ENCODE assay signal across 18 mouse cellular contexts in the genomic region with DNA sequence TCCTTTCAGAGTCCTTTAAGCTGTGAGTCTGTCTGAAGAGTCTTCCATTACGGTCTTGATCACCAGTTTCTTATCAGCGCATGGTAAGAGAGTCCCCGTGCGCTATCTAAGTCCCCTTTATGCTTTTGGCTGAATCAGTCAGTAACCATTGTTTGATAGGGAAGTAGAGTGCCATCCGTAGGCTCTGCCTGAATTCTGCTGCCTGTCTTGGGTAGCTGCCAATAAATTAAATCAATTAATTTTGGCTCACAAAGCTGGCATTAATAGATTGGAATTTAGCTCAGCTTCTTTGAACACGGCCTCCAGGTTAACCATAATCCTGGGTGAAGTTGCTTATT. TPM values are rescaled to one million over a fixed set of nuclear protein-coding genes. Genes with fewer than 3 reads are reported as not detected.
DNase-seq lines count a peak whose midpoint lies in the region; ATAC-seq lines count a peak whose summit lies in the region.
"Had no signal": no experiment of that assay in that cellular context is flagged by ENCODE, and none has a peak within 500 bp of the region (broad histone marks: within the 10 kb centered on the region; RNA-seq: fewer than 3 reads in every experiment).

No protein-coding gene starts in this region.

- peak; percentile 58 for DNase-seq in retina, postnatal 1 day
- DNase-seq in retina, embryonic 14.5 days (ENCODE audit: low spot score): no peak
- DNase-seq in liver, embryonic 11.5 days (ENCODE audit: low spot score): no peak
- DNase-seq in spleen, adult 18-20 months: no peak
- DNase-seq in thymus, adult 18-20 months: no peak
- DNase-seq: adrenal gland, adult 2 months; cerebellum, postnatal 10 days; gastrocnemius, postnatal 25 days; kidney, adult 8-10 months; lung, postnatal 14 days; right cerebral cortex, postnatal 4 days; thymus, postnatal 14 days had no signal

- H3K27me3 ChIP-seq in embryonic facial prominence, embryonic 13.5 days: no peaks in the 10 kb centered on the region
- no peaks in the 10 kb centered on the region for H3K27me3 ChIP-seq in liver, embryonic 11.5 days (replicated peaks; ENCODE audit: control insufficient read depth, insufficient read depth, low read length)
- no peaks in the 10 kb centered on the region for H3K27me3 ChIP-seq in hindbrain, embryonic 12.5 days
- H3K27me3 ChIP-seq: CH12.LX; heart, embryonic 15.5 days had no signal

- no peak overlapping the region for H3K9ac ChIP-seq in embryonic facial prominence, embryonic 13.5 days
- H3K9ac ChIP-seq in liver, embryonic 11.5 days (ENCODE audit: low read depth, low read length): no peak overlapping the region
- no peak overlapping the region for H3K9ac ChIP-seq in hindbrain, embryonic 12.5 days
- H3K9ac ChIP-seq: heart, embryonic 15.5 days; midbrain, embryonic 12.5 days had no signal

- H3K4me3 ChIP-seq in embryonic facial prominence, embryonic 13.5 days: no peak overlapping the region
- no peak overlapping the region for H3K4me3 ChIP-seq in liver, embryonic 11.5 days (ENCODE audit: low read depth, low read length)
- H3K4me3 ChIP-seq in hindbrain, embryonic 12.5 days: no peak overlapping the region
- H3K4me3 ChIP-seq: heart, embryonic 15.5 days; left cerebral cortex, adult 2 months; midbrain, embryonic 12.5 days had no signal

- no peak overlapping the region for H3K4me2 ChIP-seq in embryonic facial prominence, embryonic 13.5 days
- peak overlapping the region; percentile 34 for H3K4me2 ChIP-seq in liver, embryonic 11.5 days
- no peak overlapping the region for H3K4me2 ChIP-seq in hindbrain, embryonic 12.5 days (replicated peaks)
- H3K4me2 ChIP-seq: heart, embryonic 15.5 days; midbrain, embryonic 12.5 days had no signal

- no peak for ATAC-seq in embryonic facial prominence, embryonic 13.5 days (ENCODE audit: insufficient number of reproducible peaks, insufficient read depth, low FRiP score, low TSS enrichment, low read depth)
- ATAC-seq in liver, embryonic 11.5 days (replicated peaks; ENCODE audit: low FRiP score): peak; percentile 84
- no peak for ATAC-seq in hindbrain, embryonic 12.5 days (ENCODE audit: low FRiP score)

- H3K4me1 ChIP-seq in embryonic facial prominence, embryonic 13.5 days: peaks cover 90% of the 10 kb centered on the region
- peaks cover 29% of the 10 kb centered on the region for H3K4me1 ChIP-seq in liver, embryonic 11.5 days (replicated peaks; ENCODE audit: control insufficient read depth, insufficient read depth, low read length)
- peaks cover 19% of the 10 kb centered on the region for H3K4me1 ChIP-seq in hindbrain, embryonic 12.5 days

- peaks cover 4% of the 10 kb centered on the region; the same call in 1 of the 2 replicates for H3K36me3 ChIP-seq in embryonic facial prominence, embryonic 13.5 days
- H3K36me3 ChIP-seq in liver, embryonic 11.5 days (ENCODE audit: control insufficient read depth, insufficient read depth, low read length): no peaks in the 10 kb centered on the region
- no peaks in the 10 kb centered on the region for H3K36me3 ChIP-seq in hindbrain, embryonic 12.5 days
- H3K36me3 ChIP-seq: heart, embryonic 15.5 days; midbrain, embryonic 12.5 days had no signal

- H3K9me3 ChIP-seq in embryonic facial prominence, embryonic 13.5 days: no peaks in the 10 kb centered on the region
- H3K9me3 ChIP-seq in liver, embryonic 11.5 days (ENCODE audit: control insufficient read depth, low read length): no peaks in the 10 kb centered on the region
- no peaks in the 10 kb centered on the region for H3K9me3 ChIP-seq in hindbrain, embryonic 12.5 days (replicated peaks)
- H3K9me3 ChIP-seq: heart, embryonic 15.5 days; midbrain, embryonic 12.5 days had no signal

- peak overlapping the region; percentile 30; the same call in 1 of the 2 replicates for H3K27ac ChIP-seq in embryonic facial prominence, embryonic 13.5 days
- peak overlapping the region; percentile 4; the same call in 1 of the 2 replicates for H3K27ac ChIP-seq in liver, embryonic 11.5 days (ENCODE audit: low read depth, low read length)
- no peak overlapping the region for H3K27ac ChIP-seq in hindbrain, embryonic 12.5 days
- H3K27ac ChIP-seq: left cerebral cortex, adult 2 months; midbrain, embryonic 12.5 days had no signal

- WGBS in embryonic facial prominence, embryonic 13.5 days: 73% methylated on average over 6 of the region's 6 CpGs
- 57% methylated on average over 6 of the region's 6 CpGs for WGBS in liver, embryonic 11.5 days
- 80% methylated on average over 6 of the region's 6 CpGs for WGBS in hindbrain, embryonic 12.5 days

RNA-seq across cellular contexts. Expression of a gene that starts 41.6 kb away (rescaled TPM):
- 35.4 and 37.8 TPM in 2 replicates for polyA plus RNA-seq in embryonic facial prominence, embryonic 13.5 days (2015; fragmentation: Nextera tagmentation; extraction: Ambion mirVana)
- 17.2 and 18.4 TPM in 2 replicates for polyA plus RNA-seq in liver, embryonic 11.5 days (2014; fragmentation: Nextera tagmentation; extraction: Ambion mirVana)
- 26.5 and 30.1 TPM in 2 replicates for polyA plus RNA-seq in hindbrain, embryonic 12.5 days (2016; fragmentation: Nextera tagmentation; extraction: Ambion mirVana)
